Mouse (Mus musculus) limb, embryonic 11.5 days (tissue): ENCODE measurements at regions not wholly inside any gene's neighbourhood (a gene's known extent, or its start where the extent isn't known, plus 50 kb on each side); places are given as distances from the start of the nearest gene placed in this dataset.
A peak's percentile ranks its signal among the peaks of the same experiment; 100 is the strongest.

ENCODE experiments used
- ATAC-seq: fragments of 200-750 bp; cut with Nextera tagmentation; 2 replicates; pipeline ENCODE4 v1.8.0; 2017; ENCODE audit warnings: low read depth; ENCODE audit not compliant: insufficient number of reproducible peaks, low FRiP score, low TSS enrichment
- DNase-seq: peaks from one replicate; pipeline ENCODE4 v3.0.0-alpha.2; 2015; ENCODE audit warnings: low spot score
- H3K27ac ChIP-seq: fragments of 300-500 bp; sonication (generic); replicated peaks from 2 replicates; pipeline ENCODE4 v1.5.1; 2014; ENCODE audit warnings: low read depth, mild to moderate bottlenecking, low read length
- H3K27me3 ChIP-seq: fragments of 300-500 bp; sonication (generic); 2 replicates; pipeline ENCODE4 v1.6.1; 2014; ENCODE audit warnings: mild to moderate bottlenecking, low read length, mixed read lengths; ENCODE audit not compliant: control insufficient read depth, insufficient read depth
- H3K36me3 ChIP-seq: fragments of 300-500 bp; sonication (generic); 2 replicates; pipeline ENCODE4 v1.6.1; 2014; ENCODE audit warnings: mild to moderate bottlenecking, low read length, moderate library complexity, mixed read lengths; ENCODE audit not compliant: control insufficient read depth, insufficient read depth
- H3K4me1 ChIP-seq: fragments of 300-500 bp; sonication (generic); 2 replicates; pipeline ENCODE4 v1.6.1; 2014; ENCODE audit warnings: low read length, mixed read lengths; ENCODE audit not compliant: control insufficient read depth, insufficient read depth
- H3K4me2 ChIP-seq: fragments of 300-500 bp; sonication (generic); 2 replicates; pipeline ENCODE4 v1.6.1; 2014; ENCODE audit warnings: low read depth, mild to moderate bottlenecking, moderate library complexity; ENCODE audit not compliant: severe bottlenecking
- H3K4me3 ChIP-seq: fragments of 300-500 bp; sonication (generic); 2 replicates; pipeline ENCODE4 v1.5.1; 2014; ENCODE audit warnings: low read depth, low read length
- H3K9ac ChIP-seq: fragments of 300-500 bp; sonication (generic); 2 replicates; pipeline ENCODE4 v1.6.1; 2014; ENCODE audit warnings: mild to moderate bottlenecking, low read length
- H3K9me3 ChIP-seq: fragments of 300-500 bp; sonication (generic); 2 replicates; pipeline ENCODE4 v1.6.1; 2016; ENCODE audit warnings: low read length; ENCODE audit not compliant: control insufficient read depth
- WGBS: fragments of 180-500 bp; shearing (Covaris S2); extraction: QIAGEN DNeasy Blood & Tissue Kit; methylation state at CpG from one replicate; pipeline ENCODE4 v1.1.7; 2014; 5-methylcytosine and 5-hydroxymethylcytosine counted together

DNA sequence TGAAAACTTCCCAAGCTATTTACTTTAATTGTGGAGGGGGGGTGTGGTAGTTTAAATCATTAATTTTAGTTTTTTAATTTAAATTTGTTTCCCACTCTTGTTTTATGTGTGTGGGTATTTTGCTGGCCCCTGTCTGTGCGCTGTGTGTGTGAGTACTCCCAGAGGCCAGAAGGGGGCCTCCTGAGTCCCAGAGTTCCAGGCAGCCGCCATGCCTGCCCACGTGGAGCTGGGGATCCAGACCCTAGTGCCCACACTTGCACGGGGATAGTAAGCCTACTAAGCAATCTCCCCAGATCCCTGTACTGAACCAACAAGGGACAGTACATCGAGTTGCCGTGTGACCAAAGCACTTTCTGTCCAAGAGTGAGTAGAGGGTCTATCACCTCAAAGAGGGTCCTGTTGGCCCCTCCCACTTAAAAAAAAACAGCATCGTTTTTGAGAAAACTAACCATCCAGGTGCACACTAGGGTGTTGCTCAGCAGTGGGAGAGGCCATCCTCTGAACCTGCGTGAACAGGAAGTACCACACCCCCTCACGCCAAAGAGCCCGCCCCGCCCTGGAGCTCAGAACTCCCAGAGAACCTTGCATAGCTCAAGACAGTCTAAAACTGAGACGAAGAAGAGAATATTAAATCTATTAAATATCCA, 160.4 kb upstream of the Haao start:
- 89% methylated on average over 12 of the region's 12 CpGs for WGBS
- H3K36me3 ChIP-seq: no peaks in the 10 kb centered on the region
- H3K4me3 ChIP-seq: no peak overlapping the region
- no peak overlapping the region for H3K9ac ChIP-seq
- DNase-seq: no peak
- no peak for ATAC-seq
- H3K27me3 ChIP-seq: no peaks in the 10 kb centered on the region
- no peaks in the 10 kb centered on the region; the same call in 1 of the 2 replicates for H3K9me3 ChIP-seq
- H3K4me2 ChIP-seq: no peak overlapping the region
- H3K4me1 ChIP-seq: peaks cover 36% of the 10 kb centered on the region
- no peak overlapping the region; the same call in 1 of the 2 replicates for H3K27ac ChIP-seq

DNA sequence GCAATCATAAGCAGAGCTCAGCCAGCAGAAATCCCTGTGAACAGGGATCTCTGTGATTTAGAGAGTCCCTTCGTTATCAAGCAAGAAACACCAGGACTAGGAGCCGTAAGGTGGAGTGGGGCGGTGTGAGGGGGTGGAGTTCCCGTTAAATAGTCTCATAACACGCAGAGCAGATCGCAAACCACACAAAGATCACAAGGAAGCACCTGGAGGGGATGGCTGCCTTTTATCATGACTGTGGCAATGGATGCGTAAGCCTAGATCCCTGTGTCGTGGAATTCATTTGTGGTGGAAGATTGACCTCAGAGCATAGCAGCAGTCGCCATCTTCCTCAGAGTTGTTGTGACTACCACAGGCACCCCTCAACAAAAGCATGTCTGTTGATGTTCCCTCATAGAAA, 159.0 kb upstream of the Haao start:
- H3K9me3 ChIP-seq: no peaks in the 10 kb centered on the region; the same call in 1 of the 2 replicates
- no peak for ATAC-seq
- no peak overlapping the region for H3K9ac ChIP-seq
- no peak overlapping the region for H3K4me3 ChIP-seq
- no peak for DNase-seq
- WGBS: 65% methylated on average over 9 of the region's 9 CpGs
- no peaks in the 10 kb centered on the region for H3K36me3 ChIP-seq
- peaks cover 36% of the 10 kb centered on the region for H3K4me1 ChIP-seq
- H3K27me3 ChIP-seq: no peaks in the 10 kb centered on the region
- no peak overlapping the region for H3K27ac ChIP-seq
- no peak overlapping the region for H3K4me2 ChIP-seq

DNA sequence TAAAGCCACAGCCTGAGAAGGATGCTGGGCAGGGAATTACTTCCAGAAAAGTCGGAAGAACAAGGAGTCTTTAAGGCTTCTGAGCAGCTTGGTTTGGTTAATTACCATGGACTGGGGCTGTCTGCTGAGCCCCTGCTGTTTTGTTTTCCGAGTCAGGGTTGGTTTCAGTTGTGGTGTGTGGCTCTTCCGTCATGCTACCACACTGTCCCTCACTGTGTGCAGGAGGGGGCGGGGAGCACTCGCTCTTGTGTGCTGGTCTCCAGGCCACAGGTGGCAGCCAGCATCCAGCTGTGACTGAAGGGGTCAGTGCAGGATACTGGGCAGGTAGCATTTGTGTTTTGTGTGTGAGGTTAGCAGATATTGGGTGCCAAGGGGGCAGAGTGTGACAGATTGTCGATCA, 156.5 kb upstream of the Haao start:
- Histone ChIP-seq H3K4me3 (no peak overlapping the region), H3K9me3 (no peaks in the 10 kb centered on the region; the same call in 1 of the 2 replicates), H3K4me1 (peaks cover 27% of the 10 kb centered on the region), H3K27ac (peak overlapping the region; percentile 64; the same call in 1 of the 2 replicates), H3K36me3 (no peaks in the 10 kb centered on the region), H3K27me3 (no peaks in the 10 kb centered on the region), H3K9ac (peak overlapping the region; percentile 40; the same call in 1 of the 2 replicates), H3K4me2 (no peak overlapping the region)
- 28% methylated on average over 6 of the region's 6 CpGs for WGBS
- no peak for ATAC-seq
- no peak for DNase-seq

DNA sequence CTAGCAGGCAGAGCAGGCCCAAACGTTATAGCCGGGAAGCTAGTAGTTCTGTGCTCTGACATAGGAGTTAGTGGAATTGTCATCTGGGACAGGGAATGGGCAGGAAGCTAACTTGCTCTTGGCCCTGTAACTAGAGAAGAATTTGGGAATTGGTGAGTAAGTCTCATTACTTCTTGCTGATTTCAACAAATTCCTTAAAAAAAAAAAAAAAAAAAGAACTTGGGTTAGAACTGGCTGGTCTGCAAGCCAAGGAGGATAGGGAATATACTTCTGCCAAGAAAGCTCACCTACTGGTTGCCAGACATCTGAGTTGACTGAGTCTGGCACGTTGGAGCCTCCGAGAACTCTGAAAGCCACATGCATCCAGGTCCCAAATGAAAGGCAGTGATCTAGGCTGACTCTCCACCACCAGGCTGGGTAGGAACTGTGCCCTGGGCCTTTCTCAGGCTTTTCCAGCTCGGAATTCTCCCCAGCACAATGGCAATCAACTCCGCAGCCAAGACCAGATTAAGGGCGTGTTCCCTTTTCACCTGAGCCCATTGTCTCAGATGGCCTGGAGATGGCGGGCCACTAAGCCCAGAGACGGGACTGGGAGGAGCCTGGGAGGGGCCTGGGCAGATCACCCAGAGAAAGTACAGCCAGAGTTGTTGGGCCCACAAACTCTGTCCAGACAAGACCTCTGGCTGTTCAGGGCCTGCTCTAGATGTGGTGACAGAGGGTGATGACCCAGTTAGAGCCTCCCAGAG, 155.9 kb upstream of the Haao start:
- 0 out of 2 replicates have a peak, but pooled peaks have one; percentile 8 for ATAC-seq
- Histone ChIP-seq H3K4me1 (peaks cover 26% of the 10 kb centered on the region), H3K9me3 (no peaks in the 10 kb centered on the region; the same call in 1 of the 2 replicates), H3K27me3 (no peaks in the 10 kb centered on the region), H3K4me3 (no peak overlapping the region), H3K9ac (peak overlapping the region; percentile 40; the same call in 1 of the 2 replicates), H3K36me3 (no peaks in the 10 kb centered on the region), H3K27ac (peak overlapping the region; percentile 64; the same call in 1 of the 2 replicates), H3K4me2 (no peak overlapping the region)
- 50% methylated on average over 9 of the region's 9 CpGs for WGBS
- no peak for DNase-seq

DNA sequence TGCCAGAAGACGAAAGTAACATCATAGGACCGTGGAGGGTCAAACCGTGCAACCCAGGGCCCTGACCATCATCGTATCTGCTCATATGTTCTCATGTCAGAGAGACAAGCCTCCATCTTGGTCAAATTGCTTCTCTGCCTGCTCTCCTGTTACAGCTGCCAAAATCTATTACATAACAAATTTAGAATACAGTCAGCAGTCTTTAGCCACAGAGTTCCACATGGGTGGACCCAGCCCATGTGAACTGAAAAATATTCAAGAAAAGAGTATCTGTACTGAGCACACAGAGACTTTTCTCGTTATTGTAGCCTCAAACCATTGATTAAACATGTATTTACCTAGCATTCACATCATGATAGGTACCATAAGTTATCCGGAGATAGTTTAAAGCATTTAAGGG, 155.2 kb upstream of the Haao start:
- Histone ChIP-seq H3K9me3 (no peaks in the 10 kb centered on the region; the same call in 1 of the 2 replicates), H3K27ac (no peak overlapping the region), H3K9ac (no peak overlapping the region), H3K36me3 (no peaks in the 10 kb centered on the region), H3K27me3 (no peaks in the 10 kb centered on the region), H3K4me1 (peaks cover 26% of the 10 kb centered on the region), H3K4me3 (no peak overlapping the region), H3K4me2 (no peak overlapping the region)
- DNase-seq (no peak), ATAC-seq (no peak)
- 91% methylated on average over 6 of the region's 6 CpGs for WGBS

DNA sequence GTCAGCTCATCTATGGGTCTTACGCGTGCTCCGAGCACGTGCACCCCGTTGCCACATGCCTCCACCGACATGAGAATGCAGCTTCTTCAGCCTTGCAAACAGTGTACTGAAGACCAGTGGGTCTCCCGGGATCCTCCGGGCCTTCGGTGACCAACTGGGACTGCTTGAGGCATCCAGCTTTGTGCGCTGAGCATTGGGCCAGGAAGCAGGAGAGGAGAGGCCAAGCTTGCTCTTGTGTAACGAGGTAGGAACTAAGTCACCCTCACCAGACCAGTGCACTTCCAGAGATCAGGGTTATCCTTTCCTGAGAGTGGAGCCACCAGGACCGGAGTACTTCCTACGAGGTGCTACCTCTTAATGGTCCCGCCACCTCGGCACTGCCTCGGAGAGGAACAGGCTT, 154.6 kb upstream of the Haao start:
- WGBS: 91% methylated on average over 16 of the region's 16 CpGs
- peaks cover 26% of the 10 kb centered on the region for H3K4me1 ChIP-seq
- no peak overlapping the region for H3K27ac ChIP-seq
- H3K4me2 ChIP-seq: no peak overlapping the region
- no peaks in the 10 kb centered on the region for H3K27me3 ChIP-seq
- H3K9ac ChIP-seq: no peak overlapping the region
- ATAC-seq (no peak), DNase-seq (no peak)
- no peaks in the 10 kb centered on the region for H3K36me3 ChIP-seq
- no peaks in the 10 kb centered on the region; the same call in 1 of the 2 replicates for H3K9me3 ChIP-seq
- H3K4me3 ChIP-seq: no peak overlapping the region

DNA sequence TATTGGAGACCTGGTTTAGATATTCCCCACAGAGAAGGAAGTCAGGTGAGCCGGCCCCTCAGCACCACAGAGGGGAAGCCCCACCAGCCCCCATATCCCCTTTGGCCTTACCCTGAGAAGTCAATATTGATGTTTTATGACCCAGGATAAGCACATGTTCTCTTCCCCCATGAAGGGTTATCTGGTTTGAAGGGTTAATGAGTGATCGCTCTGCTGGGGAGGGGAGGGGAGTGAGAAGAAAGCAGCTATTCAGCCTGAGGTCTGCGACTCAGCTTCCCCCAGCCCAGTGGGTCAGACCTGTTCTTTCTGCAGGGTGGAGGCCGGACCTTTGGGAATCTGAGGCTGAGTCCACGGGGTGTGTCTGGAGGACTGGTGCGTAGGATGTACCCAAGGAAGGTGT, 152.4 kb upstream of the Haao start:
- no peaks in the 10 kb centered on the region for H3K9me3 ChIP-seq
- H3K27ac ChIP-seq: no peak overlapping the region
- no peak overlapping the region for H3K4me3 ChIP-seq
- peaks cover 17% of the 10 kb centered on the region for H3K4me1 ChIP-seq
- H3K36me3 ChIP-seq: no peaks in the 10 kb centered on the region
- no peak for ATAC-seq
- no peaks in the 10 kb centered on the region for H3K27me3 ChIP-seq
- no peak overlapping the region for H3K4me2 ChIP-seq
- 69% methylated on average over 6 of the region's 6 CpGs for WGBS
- no peak overlapping the region for H3K9ac ChIP-seq
- no peak for DNase-seq

DNA sequence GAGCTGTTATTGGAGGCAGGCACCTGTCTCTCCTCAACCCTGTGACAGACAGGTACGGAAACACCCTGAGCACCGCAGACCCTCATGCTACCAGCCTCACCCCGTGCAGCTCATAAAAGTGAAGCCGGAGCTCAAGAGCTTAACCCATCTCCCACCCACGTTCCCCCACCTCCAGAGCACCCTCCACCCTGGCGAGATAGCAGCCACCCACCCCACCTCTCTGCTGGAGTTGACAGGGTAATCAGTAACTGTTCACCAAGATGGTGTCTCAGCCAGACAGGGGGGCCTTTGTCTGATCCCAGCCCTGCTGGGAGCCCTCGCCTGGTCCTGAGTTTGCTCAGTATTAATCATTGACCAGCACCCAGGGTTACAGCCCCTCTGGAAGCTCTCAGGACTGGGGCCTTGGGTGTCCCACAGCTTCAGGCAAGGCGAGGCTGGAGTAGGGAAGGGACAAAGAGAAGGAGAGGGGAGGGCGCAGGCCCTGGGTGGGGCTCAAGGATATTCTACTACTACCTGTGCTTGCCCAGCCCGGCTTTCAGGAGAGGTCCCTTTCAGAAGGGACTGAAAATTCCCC, 151.3 kb upstream of the Haao start:
- H3K27ac ChIP-seq: no peak overlapping the region

More for the DNA sequence above, 151.3 kb upstream of the Haao start:
- no peaks in the 10 kb centered on the region for H3K36me3 ChIP-seq
- H3K27me3 ChIP-seq: no peaks in the 10 kb centered on the region
- WGBS: 81% methylated on average over 10 of the region's 10 CpGs
- ATAC-seq (no peak), DNase-seq (no peak)
- no peaks in the 10 kb centered on the region for H3K9me3 ChIP-seq
- no peak overlapping the region for H3K4me3 ChIP-seq
- no peak overlapping the region for H3K4me2 ChIP-seq
- H3K4me1 ChIP-seq: peaks cover 6% of the 10 kb centered on the region
- no peak overlapping the region for H3K9ac ChIP-seq
